Mouse (Mus musculus): ENCODE measurements at regions not wholly inside any gene's neighbourhood (a gene's known extent, or its start where the extent isn't known, plus 50 kb on each side); places are given as distances from the start of the nearest gene placed in this dataset.

- DNase-seq (ENCODE audit: extremely low read depth, insufficient read length, low spot score): no peak
These were observed 526.7 kb downstream of the Ptprc start for GRCm38 (mm10) chr1:137648832-137649231.

DNA sequence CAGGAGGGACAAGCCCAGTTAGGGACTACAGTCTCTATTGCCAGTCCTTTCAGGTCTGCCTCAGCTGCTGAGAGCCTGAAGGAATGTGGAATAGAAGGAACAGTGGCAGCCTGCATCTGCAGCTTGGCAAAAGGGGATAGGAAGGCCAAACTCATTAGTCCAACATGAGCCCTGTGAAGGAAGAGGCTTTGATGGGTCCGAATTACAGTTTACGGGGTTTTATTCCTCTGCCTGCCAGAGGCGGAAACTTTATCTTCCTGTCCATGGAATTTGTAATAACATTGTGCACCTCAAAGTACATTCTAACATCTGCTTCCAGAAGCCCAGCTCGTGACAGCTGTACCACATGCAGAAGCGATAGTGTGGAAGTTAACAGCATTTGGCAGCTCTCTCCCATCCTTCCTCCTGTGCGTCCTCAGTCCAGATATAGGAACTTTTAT is 530.9 kb downstream of the Ptprc start:
- no peak for DNase-seq (ENCODE audit: extremely low read depth, insufficient read length, low spot score)

GRCm38 (mm10) chr1:137643508-137643907 is 532.0 kb downstream of the Ptprc start:
- DNase-seq (ENCODE audit: extremely low read depth, insufficient read length, low spot score): no peak

- DNase-seq (ENCODE audit: extremely low read depth, insufficient read length, low spot score): no peak
These were observed 534.7 kb downstream of the Ptprc start for GRCm38 (mm10) chr1:137640848-137641247.

DNA sequence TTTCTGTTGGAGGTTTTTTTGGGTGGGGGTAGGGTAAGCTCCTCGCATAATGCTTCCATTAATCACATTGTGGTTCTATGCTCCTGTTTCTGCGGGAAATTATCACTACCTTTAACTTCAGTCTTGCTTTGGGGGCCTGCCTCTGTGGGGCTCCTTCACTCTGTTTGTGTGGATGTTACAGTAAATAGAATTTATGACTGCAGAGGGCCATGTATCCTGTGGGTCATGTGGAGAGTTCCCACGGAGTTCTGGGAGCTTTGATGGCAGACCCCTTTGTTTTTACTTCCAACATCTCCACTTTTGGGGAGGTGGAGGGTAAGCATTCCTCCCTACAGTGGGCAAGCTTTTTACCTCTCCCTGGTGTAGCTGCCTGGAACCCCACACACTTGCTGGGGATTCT is 538.6 kb downstream of the Ptprc start:
- DNase-seq (ENCODE audit: extremely low read depth, insufficient read length, low spot score): no peak

DNA sequence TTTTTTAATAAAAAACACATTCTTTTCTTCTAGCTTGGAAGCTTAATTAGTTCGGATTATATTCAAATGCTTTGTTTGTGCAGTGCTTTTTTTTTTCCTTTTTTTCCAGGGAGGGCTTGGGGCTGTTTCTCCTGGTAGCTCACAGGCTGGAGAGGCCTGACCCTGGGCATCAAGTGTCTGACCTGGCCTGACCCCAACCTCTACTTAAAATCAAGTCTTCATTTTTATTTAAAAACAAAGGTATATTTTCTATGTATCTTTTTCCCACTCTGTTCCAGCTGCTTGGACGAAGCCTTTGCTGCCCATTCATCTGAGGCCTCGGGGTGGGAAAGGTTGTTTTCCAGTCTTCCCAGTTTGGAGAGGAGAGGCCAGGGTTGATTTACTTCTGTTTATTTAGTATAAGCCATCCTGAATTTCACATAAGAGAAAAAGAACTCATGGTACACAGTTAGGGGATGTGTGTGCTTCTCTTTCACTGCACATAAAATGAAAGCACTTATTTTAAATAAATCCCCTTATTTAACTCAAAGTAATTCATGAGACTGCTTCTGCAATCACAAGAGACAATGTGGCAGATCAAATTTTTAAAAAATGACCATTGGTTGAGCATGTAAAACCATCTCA is 539.1 kb downstream of the Ptprc start:
- DNase-seq (ENCODE audit: extremely low read depth, insufficient read length, low spot score): no peak

- DNase-seq (ENCODE audit: extremely low read depth, insufficient read length, low spot score): no peak
These were observed 539.7 kb downstream of the Ptprc start for GRCm38 (mm10) chr1:137635781-137636180.

DNA sequence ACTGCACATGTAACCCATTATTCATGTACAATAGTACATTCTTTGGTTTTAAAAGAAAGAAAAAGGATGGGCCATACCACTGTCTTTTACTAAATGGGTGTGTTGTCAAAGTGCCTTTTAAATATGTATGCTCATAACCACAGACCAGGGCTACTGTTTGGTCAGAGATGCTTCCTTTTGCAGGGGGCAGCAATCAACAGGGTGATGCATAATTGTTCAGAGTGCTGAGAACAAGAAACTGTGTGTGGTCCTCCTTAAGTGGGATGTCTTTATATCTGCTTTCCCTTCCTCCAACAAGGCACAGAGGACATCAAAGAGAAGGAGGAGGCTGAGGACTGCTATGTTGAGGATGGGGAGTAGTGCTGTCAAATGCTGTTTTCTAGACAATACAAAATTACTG is 544.0 kb downstream of the Ptprc start:
- DNase-seq (ENCODE audit: extremely low read depth, insufficient read length, low spot score): no peak

- no peak for DNase-seq (ENCODE audit: extremely low read depth, insufficient read length, low spot score)
These were observed 554.8 kb downstream of the Ptprc start for GRCm38 (mm10) chr1:137620672-137621071.

GRCm38 (mm10) chr1:137618231-137618630 is 557.3 kb downstream of the Ptprc start:
- DNase-seq (ENCODE audit: extremely low read depth, insufficient read length, low spot score): no peak

GRCm38 (mm10) chr1:137617513-137617912 is 558.0 kb downstream of the Ptprc start:
- DNase-seq (ENCODE audit: extremely low read depth, insufficient read length, low spot score): no peak

GRCm38 (mm10) chr1:137606716-137607115 is 568.8 kb downstream of the Ptprc start:
- no peak for DNase-seq (ENCODE audit: extremely low read depth, insufficient read length, low spot score)

- DNase-seq (ENCODE audit: extremely low read depth, insufficient read length, low spot score): no peak
These were observed 569.4 kb downstream of the Ptprc start for GRCm38 (mm10) chr1:137605890-137606663.

DNA sequence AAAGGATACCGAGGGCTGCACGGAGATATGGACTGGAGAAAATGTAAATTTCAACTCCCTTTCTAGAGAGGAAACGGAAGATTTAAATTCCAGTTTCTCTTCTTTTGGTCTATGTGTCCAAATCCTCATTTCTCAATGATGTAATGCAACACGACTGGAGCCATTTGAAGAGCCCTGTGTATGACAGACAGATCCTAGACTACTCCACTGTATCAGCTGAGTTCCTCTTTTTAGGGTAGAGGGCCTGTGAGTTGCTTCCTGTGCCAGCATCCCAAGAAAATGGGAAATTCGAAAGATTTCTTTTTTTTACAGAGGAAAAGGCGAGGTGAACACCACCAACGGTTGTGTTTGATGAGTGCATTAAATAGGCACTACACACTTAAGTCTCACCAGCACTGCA is 581.8 kb downstream of the Ptprc start:
- DNase-seq (ENCODE audit: extremely low read depth, insufficient read length, low spot score): no peak

GRCm38 (mm10) chr1:137591891-137592290 is 583.6 kb downstream of the Ptprc start:
- DNase-seq (ENCODE audit: extremely low read depth, insufficient read length, low spot score): no peak

DNA sequence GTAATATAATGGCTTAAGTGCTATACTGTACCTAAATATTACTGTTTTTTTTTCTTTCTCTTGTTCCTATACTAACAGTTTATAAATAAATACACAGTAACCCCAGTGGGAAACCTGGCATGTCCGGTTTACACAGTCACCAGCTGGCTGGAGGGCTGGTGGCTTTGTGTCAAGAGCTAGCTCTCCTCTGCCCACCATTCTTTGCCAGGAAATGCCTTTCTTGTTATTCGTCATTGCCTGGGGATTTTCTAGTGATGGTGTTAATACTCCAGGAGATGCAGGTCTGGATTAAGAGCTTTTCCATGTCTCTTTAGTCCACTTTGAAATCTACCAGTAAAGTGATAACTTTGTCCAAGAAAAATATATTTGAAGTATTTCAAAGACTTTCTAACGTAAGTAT is 584.2 kb downstream of the Ptprc start:
- peak; percentile 66 for DNase-seq (ENCODE audit: extremely low read depth, insufficient read length, low spot score)

GRCm38 (mm10) chr1:137588304-137589300 is 586.9 kb downstream of the Ptprc start:
- DNase-seq (ENCODE audit: extremely low read depth, insufficient read length, low spot score): peak; percentile 61

DNA sequence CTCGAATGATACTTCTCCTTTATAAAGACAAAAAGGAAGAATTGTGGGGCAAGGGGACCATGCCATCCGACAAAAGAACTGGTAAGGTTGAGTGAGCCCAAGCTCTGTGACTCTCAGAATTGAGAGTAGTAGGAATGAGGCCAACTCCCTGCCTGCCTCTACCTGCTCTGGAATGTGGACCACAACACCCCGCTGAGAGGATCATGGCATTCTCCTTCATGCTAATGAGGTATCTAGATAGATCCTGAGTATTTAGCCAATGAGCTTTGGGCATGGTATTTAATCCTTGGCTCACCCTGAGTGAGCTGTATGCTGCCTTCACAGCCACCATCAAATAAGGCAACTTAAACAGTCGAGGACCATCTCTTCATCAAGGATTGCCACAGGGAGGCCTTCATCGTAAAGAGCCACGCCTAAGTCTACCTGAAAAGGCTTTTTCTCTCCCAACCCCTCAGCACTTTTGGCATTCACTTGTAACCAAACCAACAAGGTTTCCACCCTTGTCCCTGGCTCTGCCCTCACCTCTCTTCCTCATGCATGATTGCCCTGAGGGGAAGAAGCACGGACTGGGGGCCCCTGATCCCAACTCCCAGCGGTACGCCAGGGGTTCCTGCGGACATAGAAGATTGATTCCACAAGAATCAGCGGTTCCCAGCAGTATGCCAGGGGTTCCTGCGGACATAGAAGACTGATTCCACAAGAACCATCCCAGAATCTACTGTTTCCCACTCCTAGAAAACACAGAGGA is 587.9 kb downstream of the Ptprc start:
- DNase-seq (ENCODE audit: extremely low read depth, insufficient read length, low spot score): no peak

DNA sequence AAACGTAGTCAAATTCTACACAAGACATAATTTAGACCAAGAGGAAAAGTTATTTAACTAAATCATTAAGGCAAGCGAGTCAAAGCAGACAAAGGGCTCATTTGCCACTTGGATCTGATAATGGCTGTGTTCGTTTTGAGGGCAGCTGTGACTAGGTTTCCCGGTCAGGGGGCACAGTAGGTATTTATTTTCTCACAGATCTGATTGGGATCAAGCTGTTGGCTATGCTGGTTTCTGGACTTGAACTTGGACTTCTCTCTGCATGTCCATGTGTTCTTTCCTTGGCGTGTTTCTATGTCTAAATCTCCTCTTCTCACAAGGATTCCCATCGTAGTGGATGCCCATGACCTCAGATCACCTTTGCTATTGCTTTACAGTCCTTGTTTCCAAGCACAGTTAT is 590.8 kb downstream of the Ptprc start:
- DNase-seq (ENCODE audit: extremely low read depth, insufficient read length, low spot score): no peak

DNA sequence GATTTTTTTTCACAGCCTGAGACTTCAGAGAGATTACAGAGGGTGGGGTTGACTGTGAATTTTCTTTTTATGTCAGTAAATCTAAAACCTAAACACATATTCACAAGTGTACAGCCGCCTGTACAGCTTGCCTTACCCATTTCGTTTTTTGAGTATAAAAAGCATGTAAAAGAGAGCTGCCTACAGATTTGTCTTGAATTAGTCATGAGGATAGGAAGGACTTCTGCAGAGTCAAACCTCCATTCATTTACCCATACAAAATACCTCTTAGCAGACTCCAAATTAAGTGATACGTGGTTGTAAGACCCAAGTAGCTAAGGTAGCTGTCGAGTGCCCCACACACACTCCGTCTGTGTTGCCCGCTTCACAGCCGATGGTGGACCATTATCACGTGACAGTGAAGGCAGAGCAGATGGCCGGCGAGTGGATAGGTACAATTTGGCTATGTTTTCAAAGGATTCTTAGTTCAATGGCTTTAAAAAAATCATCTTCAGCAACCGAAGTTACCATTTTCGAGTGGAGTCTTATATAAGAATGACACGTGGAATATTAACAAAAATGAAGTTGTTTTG is 591.3 kb downstream of the Ptprc start:
- no peak for DNase-seq (ENCODE audit: extremely low read depth, insufficient read length, low spot score)

Data from 3134 (cell line).